ENCODE assay signal across 9 mouse cellular contexts in the genomic region with DNA sequence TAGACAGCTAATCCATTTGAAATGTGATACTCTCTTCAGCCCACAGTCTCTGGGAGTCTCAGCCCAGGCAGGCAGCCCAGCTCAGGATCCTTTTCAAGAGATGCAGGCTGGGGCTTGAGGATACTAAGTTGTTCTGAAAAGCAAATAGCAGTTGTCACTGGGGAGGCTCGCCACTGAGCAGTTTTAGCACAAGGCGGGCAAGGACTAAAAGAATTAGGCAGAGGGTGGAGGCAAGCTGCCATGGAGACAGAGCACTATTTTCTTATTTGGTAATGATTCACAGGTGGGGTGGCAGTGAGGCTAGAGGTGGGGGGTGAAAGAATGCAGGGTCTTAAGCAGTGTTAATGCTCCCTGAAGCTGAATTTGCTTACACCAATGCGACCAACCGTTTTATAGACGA.
DNase-seq lines count a peak whose midpoint lies in the region; ATAC-seq and TF ChIP-seq lines count a peak whose summit lies in the region.
"Had no signal": no experiment of that assay in that cellular context is flagged by ENCODE, and none has a peak within 500 bp of the region (broad histone marks: within the 10 kb centered on the region; RNA-seq: fewer than 3 reads in every experiment).

No protein-coding gene starts in this region.

- no peak for TF ChIP-seq POLR2A in cerebellum, adult 2 months (IDR thresholded peaks at IDR 0.05; ENCODE audit: borderline replicate concordance, insufficient read depth, low read length)

- H3K4me2 ChIP-seq in forebrain, embryonic 14.5 days (ENCODE audit: low read length): no peak overlapping the region
- H3K4me2 ChIP-seq: hindbrain, embryonic 12.5 days had no signal

- peak; percentile 42; the same call in 1 of the 2 replicates for ATAC-seq in forebrain, embryonic 14.5 days

- no peaks in the 10 kb centered on the region for H3K27me3 ChIP-seq in forebrain, embryonic 14.5 days (replicated peaks; ENCODE audit: control insufficient read depth, insufficient read depth, low read length)
- no peaks in the 10 kb centered on the region for H3K27me3 ChIP-seq in cerebellum, adult 2 months (ENCODE audit: control insufficient read depth, insufficient read depth, low read length)
- H3K27me3 ChIP-seq: hindbrain, embryonic 12.5 days had no signal

- H3K9me3 ChIP-seq in forebrain, embryonic 14.5 days (replicated peaks; ENCODE audit: control insufficient read depth, low read length): no peaks in the 10 kb centered on the region
- H3K9me3 ChIP-seq: hindbrain, embryonic 12.5 days had no signal

- no peak overlapping the region for H3K4me3 ChIP-seq in forebrain, embryonic 14.5 days (ENCODE audit: low read depth, low read length)
- H3K4me3 ChIP-seq in cerebellum, adult 2 months (replicated peaks; ENCODE audit: insufficient read depth, low read depth, low read length): no peak overlapping the region
- H3K4me3 ChIP-seq: hindbrain, embryonic 12.5 days had no signal

- no peaks in the 10 kb centered on the region for H3K4me1 ChIP-seq in forebrain, embryonic 14.5 days (ENCODE audit: control insufficient read depth, insufficient read depth, low read length)
- no peaks in the 10 kb centered on the region for H3K4me1 ChIP-seq in cerebellum, adult 2 months (ENCODE audit: control insufficient read depth, insufficient read depth, low read length)
- H3K4me1 ChIP-seq: hindbrain, embryonic 12.5 days had no signal

- H3K36me3 ChIP-seq in forebrain, embryonic 14.5 days (ENCODE audit: control insufficient read depth, insufficient read depth, low read length): no peaks in the 10 kb centered on the region
- H3K36me3 ChIP-seq: G1E; hindbrain, embryonic 12.5 days had no signal

- 12% methylated on average over 5 of the region's 5 CpGs for WGBS in forebrain, embryonic 14.5 days
- WGBS in cerebellum, adult 2 months: 36% methylated on average over 5 of the region's 5 CpGs

- no peak overlapping the region for H3K9ac ChIP-seq in forebrain, embryonic 14.5 days (ENCODE audit: low read length)
- H3K9ac ChIP-seq: hindbrain, embryonic 12.5 days had no signal

- DNase-seq in right cerebral cortex, postnatal 10 days (ENCODE audit: low spot score in 2 of 2): peak; percentile 50 to 56
- DNase-seq in right cerebral cortex, postnatal 4 days: no peak
- DNase-seq in forebrain, embryonic 14.5 days (ENCODE audit: low spot score): peak; percentile 39
- DNase-seq in kidney, postnatal 4 days: peak; percentile 45 to 60
- DNase-seq in testis, postnatal 14 days (ENCODE audit: low spot score): no peak
- DNase-seq in heart, adult 8-10 months (ENCODE audit: low spot score): no peak
- no peak for DNase-seq in cerebellum, adult 2 months

- no peak overlapping the region for H3K27ac ChIP-seq in forebrain, embryonic 14.5 days (ENCODE audit: low read depth, low read length)
- H3K27ac ChIP-seq in cerebellum, adult 2 months (ENCODE audit: insufficient read depth, low read length): no peak overlapping the region

- no peak for TF ChIP-seq CTCF in cerebellum, adult 2 months (IDR thresholded peaks at IDR 0.05; ENCODE audit: borderline replicate concordance, insufficient read depth, low read depth, low read length)

Comparison
In these comparisons a context has a peak if more than half of its experiments do, and no peak if none do; other contexts are left out.
1. DNase-seq: peak in right cerebral cortex, postnatal 10 days (2 of 2), forebrain, embryonic 14.5 days (single experiment) and kidney, postnatal 4 days (2 of 2); none in right cerebral cortex, postnatal 4 days (single experiment), testis, postnatal 14 days (single experiment), heart, adult 8-10 months (single experiment) and cerebellum, adult 2 months (0 of 2).